ENCODE assay signal across 13 mouse cellular contexts in the genomic region with DNA sequence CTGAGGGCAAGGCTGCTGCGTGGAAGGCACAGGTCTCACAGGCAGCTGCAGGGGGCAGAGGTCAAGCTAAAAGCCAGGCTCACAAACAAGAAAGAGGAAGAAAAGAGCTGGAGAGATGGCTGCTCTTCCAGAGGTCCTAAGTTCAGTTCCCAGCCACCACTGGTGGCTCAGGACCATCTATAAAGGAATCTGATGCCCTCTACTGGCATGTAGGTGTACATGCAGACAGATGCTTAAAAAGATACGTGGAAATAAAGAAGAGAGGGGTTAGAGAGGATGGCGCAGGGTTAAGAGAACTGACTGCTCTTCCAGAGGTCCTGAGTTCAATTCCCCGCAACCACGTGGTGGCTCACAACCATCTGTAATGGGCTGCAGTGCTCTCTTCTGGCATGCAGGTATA. TPM values are rescaled to one million over a fixed set of nuclear protein-coding genes. Genes with fewer than 3 reads are reported as not detected.
DNase-seq lines count a peak whose midpoint lies in the region; ATAC-seq and TF ChIP-seq lines count a peak whose summit lies in the region.
"Had no signal": no experiment of that assay in that cellular context is flagged by ENCODE, and none has a peak within 500 bp of the region (broad histone marks: within the 10 kb centered on the region; RNA-seq: fewer than 3 reads in every experiment).

No protein-coding gene starts in this region.

- no peak overlapping the region for H3K4me2 ChIP-seq in hindbrain, embryonic 16.5 days (ENCODE audit: low read length)
- no peak overlapping the region for H3K4me2 ChIP-seq in midbrain, embryonic 15.5 days

- 0 out of 2 replicates have a peak, but pooled peaks have one; percentile 32 for TF ChIP-seq CTCF in bone marrow macrophage, adult 2 months (IDR thresholded peaks at IDR 0.05; ENCODE audit: low read depth, low read length)

- H3K27me3 ChIP-seq in hindbrain, embryonic 16.5 days (replicated peaks; ENCODE audit: control insufficient read depth, insufficient read depth, low read length) = no peaks in the 10 kb centered on the region
- H3K27me3 ChIP-seq in hindbrain, embryonic 10.5 days (ENCODE audit: insufficient read depth, poor library complexity, severe bottlenecking) = no peaks in the 10 kb centered on the region
- H3K27me3 ChIP-seq in midbrain, embryonic 15.5 days (replicated peaks) = no peaks in the 10 kb centered on the region
- H3K27me3 ChIP-seq in midbrain, embryonic 10.5 days (ENCODE audit: low read depth, poor library complexity, severe bottlenecking) = no peaks in the 10 kb centered on the region
- no peaks in the 10 kb centered on the region for H3K27me3 ChIP-seq in splenic B cell, adult 2 months (ENCODE audit: control insufficient read depth, insufficient read depth, low read length, poor library complexity, severe bottlenecking)

- H3K9me3 ChIP-seq in hindbrain, embryonic 16.5 days (ENCODE audit: control insufficient read depth, low read length) = no peaks in the 10 kb centered on the region
- H3K9me3 ChIP-seq in hindbrain, embryonic 10.5 days = no peaks in the 10 kb centered on the region
- no peaks in the 10 kb centered on the region for H3K9me3 ChIP-seq in midbrain, embryonic 15.5 days
- H3K9me3 ChIP-seq in midbrain, embryonic 10.5 days (replicated peaks) = no peaks in the 10 kb centered on the region
- H3K9me3 ChIP-seq: limb, embryonic 10.5 days had no signal

- DNase-seq in hindbrain, embryonic 10.5 days (ENCODE audit: low spot score) = no peak
- no peak for DNase-seq in midbrain, embryonic 10.5 days (ENCODE audit: low spot score)
- peak; percentile 45 for DNase-seq in splenic B cell, adult 2 months (ENCODE audit: low read depth, low spot score)
- no peak for DNase-seq in cerebellum, postnatal 25 days
- no peak for DNase-seq in frontal cortex, postnatal 25 days (ENCODE audit: low spot score in 2 of 2)
- DNase-seq: heart, adult 18-20 months; lung, postnatal 4 days; thymus, adult 18-20 months had no signal

- no peak for TF ChIP-seq POLR2A in bone marrow macrophage, adult 2 months (IDR thresholded peaks at IDR 0.05; ENCODE audit: borderline replicate concordance, low read depth, low read length)

- H3K9ac ChIP-seq in hindbrain, embryonic 16.5 days (ENCODE audit: low read depth, low read length) = no peak overlapping the region
- no peak overlapping the region for H3K9ac ChIP-seq in midbrain, embryonic 15.5 days

- H3K27ac ChIP-seq in hindbrain, embryonic 16.5 days (ENCODE audit: low read depth, low read length) = no peak overlapping the region
- no peak overlapping the region for H3K27ac ChIP-seq in hindbrain, embryonic 10.5 days
- H3K27ac ChIP-seq in midbrain, embryonic 15.5 days = no peak overlapping the region
- H3K27ac ChIP-seq in midbrain, embryonic 10.5 days (replicated peaks) = no peak overlapping the region
- no peak overlapping the region for H3K27ac ChIP-seq in bone marrow macrophage, adult 2 months (ENCODE audit: insufficient read depth, low read depth, low read length)
- H3K27ac ChIP-seq: limb, embryonic 10.5 days had no signal

- H3K36me3 ChIP-seq in hindbrain, embryonic 16.5 days (ENCODE audit: control insufficient read depth, insufficient read depth, low read length) = peaks cover 14% of the 10 kb centered on the region
- peaks cover 74% of the 10 kb centered on the region for H3K36me3 ChIP-seq in hindbrain, embryonic 10.5 days
- H3K36me3 ChIP-seq in midbrain, embryonic 15.5 days (replicated peaks) = 0 out of 2 replicates have a peak, but pooled peaks cover 3% of the 10 kb centered on the region
- peaks cover 61% of the 10 kb centered on the region for H3K36me3 ChIP-seq in midbrain, embryonic 10.5 days
- H3K36me3 ChIP-seq in splenic B cell, adult 2 months (ENCODE audit: control insufficient read depth, insufficient read depth, low read length, poor library complexity, severe bottlenecking) = no peaks in the 10 kb centered on the region; the same call in none of the 2 replicates

- H3K4me3 ChIP-seq in hindbrain, embryonic 16.5 days (ENCODE audit: low read length) = no peak overlapping the region
- H3K4me3 ChIP-seq in hindbrain, embryonic 10.5 days = no peak overlapping the region
- H3K4me3 ChIP-seq in midbrain, embryonic 15.5 days = no peak overlapping the region
- H3K4me3 ChIP-seq in midbrain, embryonic 10.5 days = no peak overlapping the region
- H3K4me3 ChIP-seq in bone marrow macrophage, adult 2 months (ENCODE audit: insufficient read depth, low read length) = no peak overlapping the region
- H3K4me3 ChIP-seq: limb, embryonic 10.5 days had no signal

- 58% methylated on average over 5 of the region's 5 CpGs for WGBS in hindbrain, embryonic 16.5 days
- WGBS in hindbrain, embryonic 10.5 days = 58% methylated on average over 5 of the region's 5 CpGs
- WGBS in midbrain, embryonic 15.5 days = 57% methylated on average over 5 of the region's 5 CpGs
- 60% methylated on average over 5 of the region's 5 CpGs for WGBS in midbrain, embryonic 10.5 days

- H3K4me1 ChIP-seq in hindbrain, embryonic 16.5 days (ENCODE audit: control insufficient read depth, insufficient read depth, low read depth, low read length) = no peaks in the 10 kb centered on the region
- peaks cover 13% of the 10 kb centered on the region; the same call in 1 of the 2 replicates for H3K4me1 ChIP-seq in hindbrain, embryonic 10.5 days (replicated peaks)
- no peaks in the 10 kb centered on the region for H3K4me1 ChIP-seq in midbrain, embryonic 15.5 days
- H3K4me1 ChIP-seq in midbrain, embryonic 10.5 days = no peaks in the 10 kb centered on the region
- H3K4me1 ChIP-seq in bone marrow macrophage, adult 2 months (ENCODE audit: control insufficient read depth, insufficient read depth, low read length) = no peaks in the 10 kb centered on the region

- ATAC-seq in hindbrain, embryonic 16.5 days = 0 out of 2 replicates have a peak, but pooled peaks have one; percentile 19
- ATAC-seq in midbrain, embryonic 15.5 days (replicated peaks) = peak; percentile 21; the same call in 1 of the 2 replicates

RNA-seq across cellular contexts. Expression of a gene that starts 14.9 kb away (rescaled TPM):
- polyA plus RNA-seq in hindbrain, embryonic 16.5 days (2015; fragmentation: Nextera tagmentation; extraction: Ambion mirVana) = 29.1 and 30.9 TPM in 2 replicates
- polyA plus RNA-seq in hindbrain, embryonic 10.5 days (2016; fragmentation: Nextera tagmentation; extraction: Ambion mirVana) = 22.2 and 23.2 TPM in 2 replicates
- 25.4 and 25.8 TPM in 2 replicates for polyA plus RNA-seq in midbrain, embryonic 15.5 days (2015; fragmentation: Nextera tagmentation; extraction: Ambion mirVana)
- polyA plus RNA-seq in midbrain, embryonic 10.5 days (2016; fragmentation: Nextera tagmentation; extraction: Ambion mirVana) = 22.8 and 24.1 TPM in 2 replicates
- 18.2 and 18.5 TPM in 2 replicates for polyA plus RNA-seq in bone marrow macrophage, adult 2 months (2012; ENCODE audit: insufficient read depth, insufficient read length, missing spikeins)

RNA-seq across cellular contexts. Expression of a gene that starts 15.0 kb away (rescaled TPM):
- polyA plus RNA-seq in hindbrain, embryonic 16.5 days (2015; fragmentation: Nextera tagmentation; extraction: Ambion mirVana) = 17.1 and 17.7 TPM in 2 replicates
- polyA plus RNA-seq in hindbrain, embryonic 10.5 days (2016; fragmentation: Nextera tagmentation; extraction: Ambion mirVana) = 2.0 and 3.2 TPM in 2 replicates
- polyA plus RNA-seq in midbrain, embryonic 15.5 days (2015; fragmentation: Nextera tagmentation; extraction: Ambion mirVana) = 16.3 and 18.1 TPM in 2 replicates
- 1.4 and 2.1 TPM in 2 replicates for polyA plus RNA-seq in midbrain, embryonic 10.5 days (2016; fragmentation: Nextera tagmentation; extraction: Ambion mirVana)
- polyA plus RNA-seq in bone marrow macrophage, adult 2 months (2012; ENCODE audit: insufficient read depth, insufficient read length, missing spikeins) = not detected in 2 replicates

RNA-seq across cellular contexts. Expression of a gene that starts 26.4 kb away (rescaled TPM):
- 63.8 and 74.3 TPM in 2 replicates for polyA plus RNA-seq in hindbrain, embryonic 16.5 days (2015; fragmentation: Nextera tagmentation; extraction: Ambion mirVana)
- polyA plus RNA-seq in hindbrain, embryonic 10.5 days (2016; fragmentation: Nextera tagmentation; extraction: Ambion mirVana) = 132 and 160 TPM in 2 replicates
- 67.1 and 76.5 TPM in 2 replicates for polyA plus RNA-seq in midbrain, embryonic 15.5 days (2015; fragmentation: Nextera tagmentation; extraction: Ambion mirVana)
- polyA plus RNA-seq in midbrain, embryonic 10.5 days (2016; fragmentation: Nextera tagmentation; extraction: Ambion mirVana) = 149 and 160 TPM in 2 replicates
- polyA plus RNA-seq in bone marrow macrophage, adult 2 months (2012; ENCODE audit: insufficient read depth, insufficient read length, missing spikeins) = 54.6 and 58.7 TPM in 2 replicates

RNA-seq across cellular contexts. Expression of a gene that starts 26.5 kb away (rescaled TPM):
- polyA plus RNA-seq in hindbrain, embryonic 16.5 days (2015; fragmentation: Nextera tagmentation; extraction: Ambion mirVana) = not detected in 2 replicates
- 0.26 TPM in 1 of 2 replicates, not detected in the other for polyA plus RNA-seq in hindbrain, embryonic 10.5 days (2016; fragmentation: Nextera tagmentation; extraction: Ambion mirVana)
- polyA plus RNA-seq in midbrain, embryonic 15.5 days (2015; fragmentation: Nextera tagmentation; extraction: Ambion mirVana) = not detected in 2 replicates
- 0.14 TPM in 1 of 2 replicates, not detected in the other for polyA plus RNA-seq in midbrain, embryonic 10.5 days (2016; fragmentation: Nextera tagmentation; extraction: Ambion mirVana)
- not detected in 2 replicates for polyA plus RNA-seq in bone marrow macrophage, adult 2 months (2012; ENCODE audit: insufficient read depth, insufficient read length, missing spikeins)
- polyA plus RNA-seq: limb, embryonic 10.5 days; neural tube, embryonic 14.5 days had no signal

RNA-seq across cellular contexts. Expression of a gene that starts 38.1 kb away (rescaled TPM):
- polyA plus RNA-seq in hindbrain, embryonic 16.5 days (2015; fragmentation: Nextera tagmentation; extraction: Ambion mirVana) = not detected in 2 replicates
- polyA plus RNA-seq in hindbrain, embryonic 10.5 days (2016; fragmentation: Nextera tagmentation; extraction: Ambion mirVana) = not detected in 2 replicates
- polyA plus RNA-seq in midbrain, embryonic 15.5 days (2015; fragmentation: Nextera tagmentation; extraction: Ambion mirVana) = not detected in 2 replicates
- polyA plus RNA-seq in midbrain, embryonic 10.5 days (2016; fragmentation: Nextera tagmentation; extraction: Ambion mirVana) = 0.05 TPM in 1 of 2 replicates, not detected in the other
- 7.2 and 7.6 TPM in 2 replicates for polyA plus RNA-seq in bone marrow macrophage, adult 2 months (2012; ENCODE audit: insufficient read depth, insufficient read length, missing spikeins)
- polyA plus RNA-seq: neural tube, embryonic 14.5 days had no signal
